Mouse (Mus musculus): Measurements from ENCODE around the gene Zfp966. TPM values are rescaled to one million over a fixed set of nuclear protein-coding genes. Genes with fewer than 3 reads are reported as not detected.
"Not testable (repeated sequence)": the region's sequence is repeated elsewhere in the genome, so short reads cannot be mapped to it uniquely, and the experiment has no call there.

The Zfp966 gene
- polyA plus RNA-seq (2017; shearing (Covaris generic)): 1 to 10 TPM; 2.5 to 4.6 TPM

- ATAC-seq: not testable (repeated sequence)
These were observed at the start of gene Zfp966 for GRCm38 (mm10) chr2:175931000-175931399. Zfp966 (minus strand) TSS chr2:175931100.

- not testable (repeated sequence) for ATAC-seq
These were observed 34.1 kb upstream of the Zfp966 start, which contains the start of gene Gm2026 for GRCm38 (mm10) chr2:175965031-175965430. Gm2026 (plus strand) TSS chr2:175965331.

- not testable (repeated sequence) for ATAC-seq
These were observed 61.9 kb downstream of the Zfp966 start, which contains the start of gene Gm6710 for GRCm38 (mm10) chr2:175869024-175869423. Gm6710 (plus strand) TSS chr2:175869219.

Other genes with a start within 250 kb of the Zfp966 start
- 10 to 100 TPM; 12.0 to 14.5 TPM for gene Zfp969, start 227.5 kb downstream of the Zfp966 start, polyA plus RNA-seq (2017; shearing (Covaris generic))
- 10 to 100 TPM in 1 of 2 experiments, not detected in 1; 10.2 TPM for gene Gm2007, start 189.6 kb downstream of the Zfp966 start, polyA plus RNA-seq (2017; shearing (Covaris generic))
- 1 to 10 TPM in 1 of 2 experiments, not detected in 1; 2.1 TPM for gene Gm14288, start 130.0 kb downstream of the Zfp966 start, polyA plus RNA-seq (2017; shearing (Covaris generic))
- gene Gm6710, start 61.9 kb downstream of the Zfp966 start, polyA plus RNA-seq (2017; shearing (Covaris generic)): 10 to 100 TPM in 1 of 2 experiments, 1 to 10 TPM in 1; 9.2 to 12.0 TPM
- gene Gm2026, start 34.2 kb upstream of the Zfp966 start, polyA plus RNA-seq (2017; shearing (Covaris generic)): 1 to 10 TPM; 4.8 to 5.6 TPM
- gene Gm2004, start 218.7 kb upstream of the Zfp966 start, polyA plus RNA-seq (2017; shearing (Covaris generic)): under 1 TPM in 1 of 2 experiments, not detected in 1; 0.47 TPM